8 mouse cellular contexts compared by ENCODE assay signal in the genomic region with DNA sequence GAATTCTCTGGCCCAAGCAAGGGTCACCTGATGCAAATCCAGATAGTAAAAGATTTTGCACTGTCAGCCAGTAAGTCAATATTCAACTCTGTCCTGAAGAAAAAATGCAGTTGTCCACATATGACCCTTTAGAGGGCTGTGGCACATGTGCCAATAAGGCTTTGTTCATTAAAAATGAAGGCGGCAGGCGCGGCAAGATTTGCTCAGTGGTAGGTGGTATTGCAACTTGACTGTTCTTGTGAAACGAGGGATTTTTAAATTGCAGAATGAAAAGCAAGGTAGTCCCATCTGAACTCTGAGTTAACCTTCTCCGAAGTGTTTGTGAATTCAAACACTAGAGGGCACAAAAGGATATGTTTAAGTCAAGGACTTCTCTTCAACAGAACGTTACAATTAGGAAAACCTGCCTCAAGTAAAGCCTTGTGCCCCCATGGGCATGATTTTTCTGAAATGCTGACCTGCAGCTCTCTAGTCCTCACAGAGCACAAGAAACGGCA.
A peak's percentile ranks its signal among the peaks of the same experiment; 100 is the strongest.
DNase-seq lines count a peak whose midpoint lies in the region.

No protein-coding gene starts in this region.

- peak; percentile 17 for DNase-seq in layer of hippocampus, adult 11-12 months (ENCODE audit: low spot score)
- DNase-seq in layer of hippocampus, postnatal 10 days (ENCODE audit: low spot score in 2 of 2): no peak
- DNase-seq in NIH3T3 (ENCODE audit: low read depth): peak; percentile 74
- peak; percentile 23 for DNase-seq in embryo, embryonic 11.5 days (ENCODE audit: low read depth, low spot score)
- peak; percentile 50 to 70 for DNase-seq in kidney, postnatal 25 days
- DNase-seq in retina, embryonic 14.5 days (ENCODE audit: low spot score): peak; percentile 59
- DNase-seq in T-cell, adult 2 months (ENCODE audit: low spot score): no peak
- no peak for DNase-seq in layer of hippocampus, postnatal 25 days (ENCODE audit: extremely low spot score in 1 of 2, low spot score in 1 of 2)

Comparison
In these comparisons a context has a peak if more than half of its experiments do, and no peak if none do; other contexts are left out.
1. DNase-seq: peak in layer of hippocampus, adult 11-12 months (single experiment), NIH3T3 (single experiment), embryo, embryonic 11.5 days (single experiment), kidney, postnatal 25 days (2 of 2) and retina, embryonic 14.5 days (single experiment); none in layer of hippocampus, postnatal 10 days (0 of 2), T-cell, adult 2 months (single experiment) and layer of hippocampus, postnatal 25 days (0 of 2).